Mouse (Mus musculus) neural tube, embryonic 13.5 days (tissue): ENCODE measurements around the gene Dlgap1. TPM values are rescaled to one million over a fixed set of nuclear protein-coding genes. Genes with fewer than 3 reads are reported as not detected.
A peak's percentile ranks its signal among the peaks of the same experiment; 100 is the strongest.

Source experiments
- ATAC-seq: fragments of 200-750 bp; cut with Nextera tagmentation; 2 replicates; pipeline ENCODE4 v1.8.0; 2017; ENCODE audit warnings: low read depth, mild to moderate bottlenecking, moderate TSS enrichment, moderate library complexity
- H3K27ac ChIP-seq: fragments of 300-500 bp; sonication (generic); replicated peaks from 2 replicates; pipeline ENCODE4 v1.5.1; 2015; ENCODE audit warnings: moderate library complexity, mild to moderate bottlenecking, inconsistent platforms
- H3K27me3 ChIP-seq: fragments of 300-500 bp; sonication (generic); 2 replicates; pipeline ENCODE4 v1.6.1; 2015; ENCODE audit warnings: mild to moderate bottlenecking, inconsistent platforms
- H3K36me3 ChIP-seq: fragments of 300-500 bp; sonication (generic); 2 replicates; pipeline ENCODE4 v1.6.1; 2015; ENCODE audit warnings: mild to moderate bottlenecking, inconsistent platforms
- H3K4me1 ChIP-seq: fragments of 300-500 bp; sonication (generic); replicated peaks from 2 replicates; pipeline ENCODE4 v1.6.1; 2015; ENCODE audit warnings: inconsistent platforms
- H3K4me2 ChIP-seq: fragments of 300-500 bp; sonication (generic); 2 replicates; pipeline ENCODE4 v1.6.1; 2015; ENCODE audit warnings: inconsistent platforms, mild to moderate bottlenecking, moderate library complexity
- H3K4me3 ChIP-seq: fragments of 300-500 bp; sonication (generic); 2 replicates; pipeline ENCODE4 v1.5.1; 2015; ENCODE audit warnings: mild to moderate bottlenecking, inconsistent platforms
- H3K9ac ChIP-seq: fragments of 300-500 bp; sonication (generic); 2 replicates; pipeline ENCODE4 v1.6.1; 2015; ENCODE audit warnings: moderate library complexity, mild to moderate bottlenecking, inconsistent platforms
- H3K9me3 ChIP-seq: fragments of 300-500 bp; sonication (generic); 2 replicates; pipeline ENCODE4 v1.6.1; 2016; ENCODE audit warnings: inconsistent platforms
- WGBS: fragments of 180-500 bp; shearing (Covaris S2); methylation state at CpG from one replicate; pipeline ENCODE4 v1.1.7; 2015; 5-methylcytosine and 5-hydroxymethylcytosine counted together
- polyA plus RNA-seq: library from polyadenylated mRNA; unstranded; fragments of >200 nt; fragmentation: Nextera tagmentation; extraction: Ambion mirVana; gene quantifications from 2 replicates; pipeline ENCODE4 v1.2.1, GENCODE M21; 2015

Dlgap1 gene
- polyA plus RNA-seq, 1 experiment from 2014 or later = 19.2 TPM

- Histone ChIP-seq H3K27ac (no peak overlapping the region), H3K4me2 (no peak overlapping the region), H3K9ac (no peak overlapping the region), H3K36me3 (no peaks in the 10 kb centered on the region), H3K9me3 (no peaks in the 10 kb centered on the region), H3K4me1 (no peaks in the 10 kb centered on the region), H3K27me3 (no peaks in the 10 kb centered on the region), H3K4me3 (no peak overlapping the region)
- no peak for ATAC-seq
- WGBS = 87% methylated on average over 7 of the region's 7 CpGs
These were observed 278.5 kb downstream of the Dlgap1 start for GRCm38 (mm10) chr17:70247342-70247741.

GRCm38 (mm10) chr17:70248250-70248649 lies 279.4 kb downstream of the Dlgap1 start:
- Histone ChIP-seq H3K4me2 (no peak overlapping the region), H3K9me3 (no peaks in the 10 kb centered on the region), H3K4me3 (no peak overlapping the region), H3K27me3 (no peaks in the 10 kb centered on the region), H3K4me1 (no peaks in the 10 kb centered on the region), H3K36me3 (no peaks in the 10 kb centered on the region), H3K27ac (no peak overlapping the region), H3K9ac (no peak overlapping the region)
- WGBS = 34% methylated on average over 6 of the region's 6 CpGs
- no peak for ATAC-seq

- H3K9me3 ChIP-seq = no peaks in the 10 kb centered on the region
- H3K27ac ChIP-seq = no peak overlapping the region
- no peaks in the 10 kb centered on the region for H3K4me1 ChIP-seq
- no peaks in the 10 kb centered on the region for H3K27me3 ChIP-seq
- no peaks in the 10 kb centered on the region for H3K36me3 ChIP-seq
- no peak for ATAC-seq
- H3K4me3 ChIP-seq = no peak overlapping the region
- WGBS = 96% methylated on average over 3 of the region's 3 CpGs
- H3K4me2 ChIP-seq = no peak overlapping the region
- no peak overlapping the region for H3K9ac ChIP-seq
These were observed 283.6 kb downstream of the Dlgap1 start for GRCm38 (mm10) chr17:70252476-70252875.

- Histone ChIP-seq H3K27ac (no peak overlapping the region), H3K4me3 (no peak overlapping the region), H3K9me3 (no peaks in the 10 kb centered on the region), H3K36me3 (no peaks in the 10 kb centered on the region), H3K4me1 (no peaks in the 10 kb centered on the region), H3K27me3 (no peaks in the 10 kb centered on the region), H3K4me2 (no peak overlapping the region), H3K9ac (no peak overlapping the region)
- 66% methylated on average over 4 of the region's 4 CpGs for WGBS
- ATAC-seq = no peak
These were observed 287.5 kb downstream of the Dlgap1 start for GRCm38 (mm10) chr17:70256371-70256770.

GRCm38 (mm10) chr17:70263156-70263555 lies 294.3 kb downstream of the Dlgap1 start:
- Histone ChIP-seq H3K36me3 (no peaks in the 10 kb centered on the region), H3K9me3 (no peaks in the 10 kb centered on the region), H3K4me3 (no peak overlapping the region), H3K4me2 (no peak overlapping the region), H3K4me1 (peaks cover 8% of the 10 kb centered on the region; the same call in 1 of the 2 replicates), H3K9ac (no peak overlapping the region), H3K27ac (no peak overlapping the region), H3K27me3 (no peaks in the 10 kb centered on the region)
- ATAC-seq = no peak
- WGBS = 71% methylated on average over 3 of the region's 3 CpGs

- H3K4me2 ChIP-seq = no peak overlapping the region
- no peaks in the 10 kb centered on the region for H3K27me3 ChIP-seq
- H3K9ac ChIP-seq = no peak overlapping the region
- H3K9me3 ChIP-seq = no peaks in the 10 kb centered on the region
- H3K4me1 ChIP-seq = no peaks in the 10 kb centered on the region
- no peak overlapping the region for H3K27ac ChIP-seq
- H3K4me3 ChIP-seq = no peak overlapping the region
- 84% methylated on average over 2 of the region's 2 CpGs for WGBS
- no peaks in the 10 kb centered on the region for H3K36me3 ChIP-seq
- ATAC-seq = no peak
These were observed 303.3 kb downstream of the Dlgap1 start for GRCm38 (mm10) chr17:70272125-70272524.

- H3K4me1 ChIP-seq = no peaks in the 10 kb centered on the region
- no peaks in the 10 kb centered on the region for H3K27me3 ChIP-seq
- H3K4me3 ChIP-seq = no peak overlapping the region
- WGBS = 90% methylated on average over 2 of the region's 2 CpGs
- no peaks in the 10 kb centered on the region for H3K36me3 ChIP-seq
- ATAC-seq = no peak
- no peak overlapping the region for H3K9ac ChIP-seq
- no peak overlapping the region for H3K4me2 ChIP-seq
- no peak overlapping the region for H3K27ac ChIP-seq
- H3K9me3 ChIP-seq = no peaks in the 10 kb centered on the region
These were observed 318.8 kb downstream of the Dlgap1 start for GRCm38 (mm10) chr17:70287708-70288107.

- H3K4me1 ChIP-seq = no peaks in the 10 kb centered on the region
- no peak overlapping the region for H3K4me3 ChIP-seq
- no peaks in the 10 kb centered on the region for H3K27me3 ChIP-seq
- no peak overlapping the region for H3K4me2 ChIP-seq
- H3K9ac ChIP-seq = no peak overlapping the region
- no peak for ATAC-seq
- 85% methylated on average over 7 of the region's 7 CpGs for WGBS
- no peak overlapping the region for H3K27ac ChIP-seq
- no peaks in the 10 kb centered on the region for H3K36me3 ChIP-seq
- H3K9me3 ChIP-seq = no peaks in the 10 kb centered on the region
These were observed 325.2 kb downstream of the Dlgap1 start for GRCm38 (mm10) chr17:70294106-70294505.

GRCm38 (mm10) chr17:70301941-70302478 lies 333.1 kb downstream of the Dlgap1 start:
- Histone ChIP-seq H3K9me3 (no peaks in the 10 kb centered on the region), H3K27ac (no peak overlapping the region), H3K36me3 (no peaks in the 10 kb centered on the region), H3K4me2 (no peak overlapping the region), H3K4me3 (no peak overlapping the region), H3K27me3 (no peaks in the 10 kb centered on the region), H3K4me1 (peaks cover 9% of the 10 kb centered on the region), H3K9ac (no peak overlapping the region)
- WGBS = 73% methylated on average over 9 of the region's 9 CpGs
- ATAC-seq = no peak

- no peak overlapping the region for H3K27ac ChIP-seq
- H3K36me3 ChIP-seq = no peaks in the 10 kb centered on the region
- ATAC-seq = no peak
- WGBS = 80% methylated on average over 2 of the region's 2 CpGs
- H3K4me2 ChIP-seq = no peak overlapping the region
- peaks cover 15% of the 10 kb centered on the region for H3K4me1 ChIP-seq
- no peaks in the 10 kb centered on the region for H3K27me3 ChIP-seq
- H3K4me3 ChIP-seq = no peak overlapping the region
- no peak overlapping the region for H3K9ac ChIP-seq
- no peaks in the 10 kb centered on the region for H3K9me3 ChIP-seq
These were observed 333.8 kb downstream of the Dlgap1 start for GRCm38 (mm10) chr17:70302656-70303055.

- WGBS = 79% methylated on average over 5 of the region's 5 CpGs
- H3K4me3 ChIP-seq = no peak overlapping the region
- H3K9ac ChIP-seq = no peak overlapping the region
- H3K4me2 ChIP-seq = no peak overlapping the region
- H3K4me1 ChIP-seq = peaks cover 30% of the 10 kb centered on the region
- no peak for ATAC-seq
- no peak overlapping the region for H3K27ac ChIP-seq
- no peaks in the 10 kb centered on the region for H3K27me3 ChIP-seq
- no peaks in the 10 kb centered on the region for H3K36me3 ChIP-seq
- no peaks in the 10 kb centered on the region for H3K9me3 ChIP-seq
These were observed 336.1 kb downstream of the Dlgap1 start for GRCm38 (mm10) chr17:70305021-70305420.

- no peak overlapping the region for H3K9ac ChIP-seq
- peak overlapping the region; percentile 74 for H3K27ac ChIP-seq
- WGBS = 52% methylated on average over 11 of the region's 11 CpGs
- H3K9me3 ChIP-seq = no peaks in the 10 kb centered on the region
- H3K4me3 ChIP-seq = no peak overlapping the region
- H3K36me3 ChIP-seq = no peaks in the 10 kb centered on the region
- ATAC-seq = peak; percentile 48; the same call in 1 of the 2 replicates
- H3K27me3 ChIP-seq = no peaks in the 10 kb centered on the region
- H3K4me2 ChIP-seq = 0 out of 2 replicates have a peak overlapping the region, but pooled peaks have one; percentile 1
- peaks cover 30% of the 10 kb centered on the region for H3K4me1 ChIP-seq
These were observed 338.7 kb downstream of the Dlgap1 start for GRCm38 (mm10) chr17:70307418-70308176.
